ENCODE assay signal across 15 mouse cellular contexts in genomic region chr9:69687349-69688123, GRCm38 (mm10).
A peak's percentile ranks its signal among the peaks of the same experiment; 100 is the strongest.
DNase-seq lines count a peak whose midpoint lies in the region; ATAC-seq lines count a peak whose summit lies in the region.
"Had no signal": no experiment of that assay in that cellular context is flagged by ENCODE, and none has a peak within 500 bp of the region (broad histone marks: within the 10 kb centered on the region; RNA-seq: fewer than 3 reads in every experiment).

No protein-coding gene starts in this region.

- H3K4me1 ChIP-seq in limb, embryonic 11.5 days (ENCODE audit: control insufficient read depth, insufficient read depth, low read length): peaks cover 10% of the 10 kb centered on the region
- H3K4me1 ChIP-seq in limb, embryonic 10.5 days: peaks cover 21% of the 10 kb centered on the region
- H3K4me1 ChIP-seq in hindbrain, embryonic 14.5 days (replicated peaks; ENCODE audit: control insufficient read depth, insufficient read depth, low read length): no peaks in the 10 kb centered on the region
- 0 out of 2 replicates have a peak, but pooled peaks cover 13% of the 10 kb centered on the region for H3K4me1 ChIP-seq in neural tube, embryonic 14.5 days (ENCODE audit: control insufficient read depth, insufficient read depth, low read length)
- H3K4me1 ChIP-seq: heart, embryonic 13.5 days; stomach, embryonic 15.5 days had no signal

- H3K4me3 ChIP-seq in limb, embryonic 11.5 days (ENCODE audit: low read depth, low read length): no peak overlapping the region
- H3K4me3 ChIP-seq in limb, embryonic 10.5 days: no peak overlapping the region
- H3K4me3 ChIP-seq in hindbrain, embryonic 14.5 days (replicated peaks; ENCODE audit: low read length): no peak overlapping the region
- H3K4me3 ChIP-seq in neural tube, embryonic 14.5 days (ENCODE audit: low read depth, low read length): no peak overlapping the region
- H3K4me3 ChIP-seq: gastrocnemius, adult 2 months; heart, embryonic 13.5 days; stomach, embryonic 15.5 days had no signal

- H3K27me3 ChIP-seq in limb, embryonic 11.5 days (ENCODE audit: control insufficient read depth, insufficient read depth, low read length): 0 out of 2 replicates have a peak, but pooled peaks cover 2% of the 10 kb centered on the region
- peaks cover 80% of the 10 kb centered on the region for H3K27me3 ChIP-seq in limb, embryonic 10.5 days (ENCODE audit: low read depth, poor library complexity, severe bottlenecking)
- H3K27me3 ChIP-seq in hindbrain, embryonic 14.5 days (ENCODE audit: control insufficient read depth, insufficient read depth, low read length): no peaks in the 10 kb centered on the region
- no peaks in the 10 kb centered on the region; the same call in 1 of the 2 replicates for H3K27me3 ChIP-seq in neural tube, embryonic 14.5 days (ENCODE audit: control insufficient read depth, insufficient read depth, low read length)
- H3K27me3 ChIP-seq: stomach, embryonic 15.5 days had no signal

- no peaks in the 10 kb centered on the region for H3K36me3 ChIP-seq in limb, embryonic 11.5 days (ENCODE audit: control insufficient read depth, insufficient read depth, low read length)
- H3K36me3 ChIP-seq in limb, embryonic 10.5 days: no peaks in the 10 kb centered on the region
- H3K36me3 ChIP-seq in hindbrain, embryonic 14.5 days (replicated peaks; ENCODE audit: control insufficient read depth, insufficient read depth): no peaks in the 10 kb centered on the region
- H3K36me3 ChIP-seq in neural tube, embryonic 14.5 days (ENCODE audit: control insufficient read depth, insufficient read depth, low read length): no peaks in the 10 kb centered on the region
- H3K36me3 ChIP-seq: heart, embryonic 13.5 days; stomach, embryonic 15.5 days had no signal

- H3K9ac ChIP-seq in limb, embryonic 11.5 days (ENCODE audit: low read length): no peak overlapping the region
- no peak overlapping the region for H3K9ac ChIP-seq in hindbrain, embryonic 14.5 days
- no peak overlapping the region for H3K9ac ChIP-seq in neural tube, embryonic 14.5 days (replicated peaks; ENCODE audit: low read depth, low read length)
- H3K9ac ChIP-seq: heart, embryonic 13.5 days; stomach, embryonic 15.5 days had no signal

- WGBS in limb, embryonic 11.5 days: 7% methylated on average over 12 of the region's 12 CpGs
- 9% methylated on average over 12 of the region's 12 CpGs for WGBS in limb, embryonic 10.5 days
- 35% methylated on average over 12 of the region's 12 CpGs for WGBS in hindbrain, embryonic 14.5 days
- WGBS in neural tube, embryonic 14.5 days: 4% methylated on average over 12 of the region's 12 CpGs

- DNase-seq in adrenal gland, postnatal 14 days: peak; percentile 50
- no peak for DNase-seq in adrenal gland, adult 18-20 months (ENCODE audit: low spot score in 2 of 2)
- DNase-seq in limb, embryonic 11.5 days (ENCODE audit: low spot score): peak; percentile 38
- no peak for DNase-seq in limb, embryonic 10.5 days (ENCODE audit: low spot score)
- no peak for DNase-seq in hindbrain, embryonic 14.5 days (ENCODE audit: low spot score)
- no peak for DNase-seq in layer of hippocampus, adult 9-11 months
- no peak for DNase-seq in cerebellum, postnatal 36 days
- DNase-seq: gastrocnemius, adult 2 months; kidney, adult 2 months; lung, adult 2 months; retina, postnatal 1 day; thymus, postnatal 25 days had no signal

- H3K27ac ChIP-seq in limb, embryonic 11.5 days (replicated peaks; ENCODE audit: low read depth, low read length): no peak overlapping the region
- H3K27ac ChIP-seq in limb, embryonic 10.5 days: no peak overlapping the region
- no peak overlapping the region for H3K27ac ChIP-seq in hindbrain, embryonic 14.5 days
- H3K27ac ChIP-seq in neural tube, embryonic 14.5 days (ENCODE audit: low read depth, low read length): peak overlapping the region; percentile 50; the same call in 1 of the 2 replicates
- H3K27ac ChIP-seq: gastrocnemius, adult 2 months; heart, embryonic 13.5 days; stomach, embryonic 15.5 days had no signal

- H3K9me3 ChIP-seq in limb, embryonic 11.5 days (ENCODE audit: control insufficient read depth, low read length): no peaks in the 10 kb centered on the region
- H3K9me3 ChIP-seq in limb, embryonic 10.5 days (replicated peaks): no peaks in the 10 kb centered on the region
- H3K9me3 ChIP-seq in hindbrain, embryonic 14.5 days (ENCODE audit: control insufficient read depth, low read length): no peaks in the 10 kb centered on the region
- H3K9me3 ChIP-seq in neural tube, embryonic 14.5 days (ENCODE audit: control insufficient read depth, low read length): no peaks in the 10 kb centered on the region
- H3K9me3 ChIP-seq: heart, embryonic 13.5 days; stomach, embryonic 15.5 days had no signal

- no peak overlapping the region for H3K4me2 ChIP-seq in limb, embryonic 11.5 days (ENCODE audit: low read depth, severe bottlenecking)
- H3K4me2 ChIP-seq in hindbrain, embryonic 14.5 days (replicated peaks): no peak overlapping the region
- no peak overlapping the region for H3K4me2 ChIP-seq in neural tube, embryonic 14.5 days (ENCODE audit: low read depth, low read length)
- H3K4me2 ChIP-seq: heart, embryonic 13.5 days; stomach, embryonic 15.5 days had no signal

- no peak for ATAC-seq in limb, embryonic 11.5 days (ENCODE audit: insufficient number of reproducible peaks, low FRiP score, low TSS enrichment, low read depth)
- 0 out of 2 replicates have a peak, but pooled peaks have one; percentile 65 for ATAC-seq in hindbrain, embryonic 14.5 days (ENCODE audit: low FRiP score)
- peak; percentile 66 for ATAC-seq in neural tube, embryonic 14.5 days (ENCODE audit: low read depth)

Comparison
In these comparisons a context has a peak if more than half of its experiments do, and no peak if none do; other contexts are left out.
1. DNase-seq: peak in adrenal gland, postnatal 14 days (single experiment) and limb, embryonic 11.5 days (single experiment); none in adrenal gland, adult 18-20 months (0 of 2), limb, embryonic 10.5 days (single experiment), hindbrain, embryonic 14.5 days (single experiment), layer of hippocampus, adult 9-11 months (single experiment) and cerebellum, postnatal 36 days (0 of 2).